Mouse (Mus musculus) heart, embryonic 15.5 days (tissue): ENCODE results near the gene Qrsl1. TPM values are rescaled to one million over a fixed set of nuclear protein-coding genes. Genes with fewer than 3 reads are reported as not detected.
A peak's percentile ranks its signal among the peaks of the same experiment; 100 is the strongest.

Experiments used
- ATAC-seq: fragments of 200-750 bp; cut with Nextera tagmentation; replicated peaks from 2 replicates; pipeline ENCODE4 v1.8.0; 2017; ENCODE audit warnings: low read depth, moderate TSS enrichment; ENCODE audit not compliant: insufficient number of reproducible peaks, insufficient read depth, low FRiP score
- H3K27ac ChIP-seq: fragments of 300-500 bp; sonication (generic); 2 replicates; pipeline ENCODE4 v1.5.1; 2015; ENCODE audit warnings: mild to moderate bottlenecking, inconsistent platforms
- H3K27me3 ChIP-seq: fragments of 300-500 bp; sonication (generic); 2 replicates; pipeline ENCODE4 v1.6.1; 2015; ENCODE audit warnings: inconsistent platforms
- H3K36me3 ChIP-seq: fragments of 300-500 bp; sonication (generic); 2 replicates; pipeline ENCODE4 v1.6.1; 2015; ENCODE audit warnings: mild to moderate bottlenecking, inconsistent platforms
- H3K4me1 ChIP-seq: fragments of 300-500 bp; sonication (generic); replicated peaks from 2 replicates; pipeline ENCODE4 v1.6.1; 2015; ENCODE audit warnings: inconsistent platforms
- H3K4me2 ChIP-seq: fragments of 300-500 bp; sonication (generic); 2 replicates; pipeline ENCODE4 v1.6.1; 2015; ENCODE audit warnings: inconsistent platforms, mild to moderate bottlenecking, moderate library complexity
- H3K4me3 ChIP-seq: fragments of 300-500 bp; sonication (generic); 2 replicates; pipeline ENCODE4 v1.5.1; 2015; ENCODE audit warnings: mild to moderate bottlenecking, inconsistent platforms
- H3K9ac ChIP-seq: fragments of 300-500 bp; sonication (generic); 2 replicates; pipeline ENCODE4 v1.6.1; 2015; ENCODE audit warnings: mild to moderate bottlenecking, inconsistent platforms
- H3K9me3 ChIP-seq: fragments of 300-500 bp; sonication (generic); replicated peaks from 2 replicates; pipeline ENCODE4 v1.6.1; 2016; ENCODE audit warnings: inconsistent platforms
- WGBS: fragments of 180-500 bp; shearing (Covaris S2); methylation state at CpG from one replicate; pipeline ENCODE4 v1.1.7; 2015; ENCODE audit warnings: mixed read lengths; 5-methylcytosine and 5-hydroxymethylcytosine counted together
- polyA plus RNA-seq: library from polyadenylated mRNA; unstranded; fragments of >200 nt; fragmentation: Nextera tagmentation; extraction: Ambion mirVana; gene quantifications from 2 replicates; pipeline ENCODE4 v1.2.1, GENCODE M21; 2015

Qrsl1 gene
- polyA plus RNA-seq, 1 experiment from 2014 or later, result 26.5 TPM

DNA sequence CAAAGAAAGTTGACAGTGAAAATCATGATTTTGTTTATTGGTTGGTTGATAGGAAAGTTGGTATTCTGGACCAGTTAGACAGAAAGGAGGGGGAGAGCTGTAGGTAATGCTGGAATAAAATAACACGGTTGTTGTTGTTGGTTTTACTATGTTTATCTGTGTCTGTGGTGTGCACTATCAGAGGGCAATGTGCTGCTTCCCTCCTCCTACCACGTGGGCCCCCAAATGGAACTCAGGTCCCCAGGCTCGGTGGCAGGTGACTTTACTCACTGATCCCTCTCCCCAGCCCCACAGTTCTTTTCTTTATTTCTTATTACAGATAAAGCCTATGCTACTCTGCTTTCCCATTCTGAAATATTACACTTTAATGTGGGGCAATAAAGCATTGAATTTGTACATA lies 10.7 kb upstream of the Qrsl1 start:
- no peak for ATAC-seq
- 77% methylated on average over 3 of the region's 3 CpGs for WGBS
- no peak overlapping the region for H3K27ac ChIP-seq
- H3K4me2 ChIP-seq, result no peak overlapping the region
- no peak overlapping the region for H3K9ac ChIP-seq
- peaks cover 5% of the 10 kb centered on the region for H3K4me1 ChIP-seq
- H3K9me3 ChIP-seq, result no peaks in the 10 kb centered on the region
- no peak overlapping the region for H3K4me3 ChIP-seq
- no peaks in the 10 kb centered on the region for H3K27me3 ChIP-seq
- no peaks in the 10 kb centered on the region for H3K36me3 ChIP-seq

DNA sequence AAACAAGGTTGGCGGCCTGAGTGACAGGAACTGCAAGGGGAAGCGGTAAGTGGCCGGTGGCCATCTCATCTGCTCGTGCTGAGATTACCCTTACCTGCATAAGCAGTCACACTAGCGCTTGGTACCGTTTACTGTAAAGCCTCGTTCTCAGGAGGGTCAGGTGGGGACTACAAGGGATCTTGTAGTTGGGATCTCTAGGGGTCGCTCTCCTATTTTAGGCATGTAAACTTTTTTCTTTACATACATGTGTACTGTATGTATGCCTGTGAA lies 9.3 kb upstream of the Qrsl1 start:
- H3K9ac ChIP-seq, result no peak overlapping the region
- H3K4me1 ChIP-seq, result no peaks in the 10 kb centered on the region
- no peak overlapping the region for H3K4me3 ChIP-seq
- H3K27me3 ChIP-seq, result no peaks in the 10 kb centered on the region
- no peaks in the 10 kb centered on the region for H3K9me3 ChIP-seq
- no peaks in the 10 kb centered on the region for H3K36me3 ChIP-seq
- no peak overlapping the region for H3K27ac ChIP-seq
- 87% methylated on average over 8 of the region's 8 CpGs for WGBS
- ATAC-seq, result no peak
- H3K4me2 ChIP-seq, result no peak overlapping the region

DNA sequence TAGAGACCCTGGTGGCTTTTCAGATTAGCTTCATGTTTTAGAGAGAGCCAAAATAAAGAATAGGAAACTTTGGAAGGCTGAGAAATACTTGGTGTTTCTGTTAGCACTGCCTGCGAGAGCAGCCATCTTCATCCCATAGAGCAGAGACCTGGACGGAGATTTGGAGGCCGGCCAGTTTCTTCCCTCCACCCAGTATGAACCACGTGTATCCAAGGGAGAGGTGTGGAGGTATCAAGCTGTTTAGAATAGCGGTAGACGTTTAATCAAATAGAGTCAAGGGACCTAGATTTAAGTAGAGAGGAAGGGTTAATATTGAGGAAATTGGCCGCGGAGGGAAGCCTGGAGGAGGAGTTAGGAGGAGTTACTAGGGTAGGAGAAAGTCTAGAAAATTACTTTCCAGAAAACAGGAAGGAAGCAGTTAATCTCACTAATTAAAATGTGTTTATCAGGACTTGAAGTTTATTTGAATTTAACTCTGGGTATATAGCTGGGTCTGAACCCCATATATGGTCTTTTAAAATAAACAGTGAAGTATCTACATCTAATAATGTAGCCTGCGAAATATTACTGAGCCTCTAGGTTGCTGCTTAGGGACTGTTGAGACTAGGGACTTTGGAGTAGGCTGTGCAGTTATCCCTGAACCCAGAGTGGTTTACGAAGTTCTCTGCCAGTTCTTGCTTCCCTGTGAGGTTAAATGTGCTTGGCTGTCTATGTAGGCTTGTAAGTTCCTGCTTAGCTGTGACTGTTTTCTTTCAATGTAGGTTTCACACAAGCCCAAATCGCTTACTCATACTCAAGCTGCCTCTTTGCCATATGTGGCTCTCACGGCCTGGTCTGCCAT lies 8.7 kb upstream of the Qrsl1 start:
- Histone ChIP-seq H3K4me1 (no peaks in the 10 kb centered on the region), H3K27me3 (no peaks in the 10 kb centered on the region), H3K27ac (no peak overlapping the region), H3K4me2 (no peak overlapping the region), H3K36me3 (no peaks in the 10 kb centered on the region), H3K9me3 (no peaks in the 10 kb centered on the region), H3K4me3 (no peak overlapping the region), H3K9ac (no peak overlapping the region)
- 79% methylated on average over 12 of the region's 12 CpGs for WGBS
- no peak for ATAC-seq

DNA sequence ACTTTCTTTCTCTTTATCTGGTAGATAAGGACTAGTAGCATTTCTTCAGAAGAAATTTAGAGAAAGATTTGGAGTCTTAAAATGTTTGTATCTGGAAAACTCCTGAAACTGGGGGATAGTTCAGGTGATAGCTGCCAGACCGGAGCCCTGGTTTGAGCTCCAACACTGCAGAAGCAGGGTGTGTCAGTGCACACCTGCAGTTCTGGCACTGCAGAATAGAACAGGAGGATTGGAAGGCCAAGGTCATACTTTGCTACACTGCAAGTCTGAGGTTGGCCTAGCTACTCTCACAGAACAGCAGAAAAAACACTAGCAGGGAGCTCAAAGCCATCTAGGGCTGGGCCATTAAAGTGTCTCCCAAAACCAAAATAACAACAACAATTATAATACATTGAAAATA lies 3.0 kb upstream of the Qrsl1 start:
- WGBS, result 94% methylated on average over 1 of the region's 1 CpGs
- Histone ChIP-seq H3K4me2 (no peak overlapping the region), H3K9me3 (no peaks in the 10 kb centered on the region), H3K27ac (no peak overlapping the region), H3K9ac (no peak overlapping the region), H3K27me3 (no peaks in the 10 kb centered on the region), H3K4me1 (peaks cover 6% of the 10 kb centered on the region), H3K4me3 (no peak overlapping the region), H3K36me3 (no peaks in the 10 kb centered on the region)
- ATAC-seq, result no peak

DNA sequence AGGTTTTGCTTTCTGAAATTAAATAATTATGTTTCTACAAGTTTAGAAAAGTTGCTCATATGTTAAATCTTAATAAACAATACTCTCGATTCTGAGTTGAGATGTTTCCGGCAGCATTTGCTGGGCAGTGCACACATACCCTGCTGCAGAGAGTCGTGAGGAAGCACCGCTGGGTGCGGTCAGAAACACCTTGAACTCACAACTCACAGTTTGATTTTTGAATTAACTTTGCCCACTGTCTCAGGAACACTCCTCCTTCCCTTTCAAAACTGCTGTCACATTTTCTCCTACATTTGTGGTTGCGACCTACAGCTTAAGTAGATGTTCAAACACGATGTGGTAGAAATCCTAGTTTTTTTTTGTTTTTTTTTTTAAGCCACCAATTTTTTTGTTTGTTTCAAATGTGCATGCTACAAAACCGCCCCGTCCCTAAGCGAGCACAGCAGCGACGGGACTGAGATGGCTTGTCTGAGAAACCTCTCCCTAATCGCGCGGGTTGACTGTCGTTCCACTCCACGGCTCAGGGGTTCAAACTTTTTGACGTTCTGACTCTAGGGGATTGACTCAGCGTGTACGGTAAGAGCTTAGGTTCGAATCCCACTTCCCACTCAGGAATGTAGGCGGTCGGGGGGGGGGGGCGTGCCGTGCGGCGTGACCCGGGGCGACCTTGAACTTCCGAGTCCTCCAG lies 518 bp downstream of the Qrsl1 start:
- Histone ChIP-seq H3K36me3 (no peaks in the 10 kb centered on the region), H3K4me3 (peak overlapping the region; percentile 77), H3K4me1 (peaks cover 6% of the 10 kb centered on the region), H3K27ac (peak overlapping the region; percentile 84), H3K4me2 (peak overlapping the region; percentile 63), H3K9me3 (no peaks in the 10 kb centered on the region), H3K27me3 (no peaks in the 10 kb centered on the region), H3K9ac (peak overlapping the region; percentile 73)
- 6% methylated on average over 30 of the region's 30 CpGs for WGBS
- peak; percentile 31; the same call in 1 of the 2 replicates for ATAC-seq

DNA sequence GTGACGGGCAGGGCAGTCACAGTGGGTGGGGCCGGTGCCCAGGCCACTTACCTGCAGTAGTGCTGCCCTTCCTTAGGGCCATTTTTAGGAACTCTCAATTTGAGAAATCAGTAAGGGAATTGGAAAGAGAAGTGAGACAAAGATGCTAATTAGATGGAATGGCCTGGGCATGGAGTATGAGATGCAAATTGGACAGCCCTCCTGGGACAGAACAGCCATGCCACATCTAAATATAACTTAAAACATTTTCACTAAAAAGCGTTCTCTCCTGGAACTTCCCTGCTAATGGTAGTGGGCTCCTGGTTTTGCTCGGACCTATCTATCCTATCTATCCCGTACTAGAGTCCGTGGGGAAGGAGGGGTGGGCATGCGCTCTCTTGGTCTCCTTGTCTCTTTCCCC lies 3.3 kb downstream of the Qrsl1 start:
- no peak overlapping the region for H3K4me2 ChIP-seq
- ATAC-seq, result no peak
- no peak overlapping the region for H3K9ac ChIP-seq
- H3K27ac ChIP-seq, result no peak overlapping the region
- no peak overlapping the region for H3K4me3 ChIP-seq
- H3K4me1 ChIP-seq, result peaks cover 6% of the 10 kb centered on the region
- H3K27me3 ChIP-seq, result no peaks in the 10 kb centered on the region
- peaks cover 18% of the 10 kb centered on the region for H3K36me3 ChIP-seq
- H3K9me3 ChIP-seq, result no peaks in the 10 kb centered on the region
- 89% methylated on average over 7 of the region's 7 CpGs for WGBS

DNA sequence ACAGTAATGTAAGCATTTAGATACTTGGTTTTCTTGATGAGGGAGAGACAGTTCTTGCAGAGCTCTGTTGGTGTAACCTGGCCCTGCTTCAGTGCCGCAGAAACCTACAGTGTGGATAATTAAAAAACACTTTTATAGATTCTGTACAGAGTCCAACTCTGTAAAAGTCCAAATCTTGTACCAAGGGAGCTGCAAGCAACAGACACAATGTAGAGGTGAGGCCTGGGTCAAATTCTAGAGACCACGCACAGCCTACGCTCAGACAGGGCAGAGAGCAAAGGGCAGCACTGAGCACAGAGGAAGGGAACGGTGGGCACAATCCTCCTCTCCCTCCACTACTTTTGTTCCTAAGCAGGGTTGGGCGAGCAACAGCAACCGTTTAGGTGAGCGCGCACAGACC lies 5.5 kb downstream of the Qrsl1 start:
- Histone ChIP-seq H3K4me3 (no peak overlapping the region), H3K27ac (no peak overlapping the region), H3K36me3 (peaks cover 27% of the 10 kb centered on the region), H3K9ac (no peak overlapping the region), H3K9me3 (no peaks in the 10 kb centered on the region), H3K4me2 (no peak overlapping the region), H3K27me3 (no peaks in the 10 kb centered on the region), H3K4me1 (no peaks in the 10 kb centered on the region)
- WGBS, result 92% methylated on average over 8 of the region's 8 CpGs
- no peak for ATAC-seq

DNA sequence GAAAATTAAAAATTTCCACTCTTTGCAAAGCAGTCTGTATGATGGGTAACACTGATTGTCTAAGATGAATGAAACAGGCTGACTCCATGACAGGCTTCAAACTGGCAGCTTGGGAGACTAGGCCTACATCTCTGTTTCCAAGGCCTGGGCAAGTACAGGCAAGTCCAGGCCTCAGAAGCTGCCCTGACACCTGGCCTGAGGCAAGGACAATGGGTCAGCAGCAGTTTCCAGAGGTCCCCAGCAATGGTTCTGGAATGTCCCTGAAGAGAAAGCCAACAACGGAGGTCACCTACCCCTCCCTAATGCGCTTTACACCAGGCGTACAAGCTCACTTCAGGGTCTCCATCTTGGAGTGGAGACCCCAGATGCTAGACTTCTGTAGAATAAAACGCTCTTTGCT lies 8.6 kb downstream of the Qrsl1 start:
- Histone ChIP-seq H3K4me3 (no peak overlapping the region), H3K4me2 (no peak overlapping the region), H3K4me1 (no peaks in the 10 kb centered on the region), H3K9ac (no peak overlapping the region), H3K36me3 (peaks cover 38% of the 10 kb centered on the region), H3K27me3 (no peaks in the 10 kb centered on the region), H3K9me3 (no peaks in the 10 kb centered on the region), H3K27ac (no peak overlapping the region)
- ATAC-seq, result no peak
- 94% methylated on average over 4 of the region's 4 CpGs for WGBS

DNA sequence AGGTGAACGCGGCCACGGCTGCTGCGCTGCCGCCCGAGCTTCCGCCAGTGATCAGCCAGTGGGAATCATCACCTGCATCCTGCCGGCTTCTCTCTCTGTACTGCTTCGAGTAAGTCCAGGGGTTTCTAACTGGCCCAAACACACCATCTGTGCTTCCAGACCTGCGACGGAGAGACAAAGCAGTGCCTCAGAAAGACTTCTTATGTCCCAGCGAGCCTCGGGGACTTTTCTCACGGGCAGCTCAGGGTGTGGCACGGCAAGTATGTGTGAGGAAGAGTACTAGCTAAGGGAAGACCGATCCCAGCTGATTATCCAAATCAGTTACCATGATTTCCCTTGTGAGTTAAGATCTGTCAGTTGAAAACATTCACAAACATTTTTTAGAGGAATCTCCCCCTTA lies 12.6 kb downstream of the Qrsl1 start:
- peaks cover 40% of the 10 kb centered on the region for H3K36me3 ChIP-seq
- H3K9me3 ChIP-seq, result no peaks in the 10 kb centered on the region

DNA sequence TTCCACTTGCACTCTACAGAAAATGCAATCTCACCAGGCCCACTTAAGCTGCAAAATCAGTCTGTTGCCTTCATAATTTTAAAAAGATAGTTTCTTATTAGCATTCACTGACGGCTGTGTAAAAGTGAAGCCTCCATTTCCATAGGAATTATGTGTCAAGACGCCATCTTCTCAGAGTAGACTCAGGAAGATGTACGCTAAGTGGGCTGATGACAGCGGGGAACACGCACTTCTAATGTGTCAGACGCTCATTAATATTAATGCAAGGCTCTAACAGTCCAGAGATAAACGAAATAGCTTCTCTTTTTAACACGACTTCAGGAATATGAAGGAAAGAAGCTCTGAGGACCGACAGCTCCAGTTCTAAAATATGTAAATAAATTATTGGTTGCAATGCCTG lies 13.9 kb downstream of the Qrsl1 start:
- no peak overlapping the region for H3K27ac ChIP-seq
- no peaks in the 10 kb centered on the region for H3K27me3 ChIP-seq
- no peaks in the 10 kb centered on the region for H3K4me1 ChIP-seq
- peaks cover 28% of the 10 kb centered on the region for H3K36me3 ChIP-seq
- H3K9me3 ChIP-seq, result no peaks in the 10 kb centered on the region
- 89% methylated on average over 9 of the region's 9 CpGs for WGBS
- no peak for ATAC-seq
- no peak overlapping the region for H3K4me3 ChIP-seq
- H3K9ac ChIP-seq, result no peak overlapping the region
- no peak overlapping the region for H3K4me2 ChIP-seq

More for the DNA sequence above, 12.6 kb downstream of the Qrsl1 start:
- Histone ChIP-seq H3K27ac (no peak overlapping the region), H3K4me2 (no peak overlapping the region), H3K4me3 (no peak overlapping the region), H3K9ac (no peak overlapping the region), H3K4me1 (no peaks in the 10 kb centered on the region), H3K27me3 (no peaks in the 10 kb centered on the region)
- WGBS, result 90% methylated on average over 16 of the region's 16 CpGs
- ATAC-seq, result no peak

DNA sequence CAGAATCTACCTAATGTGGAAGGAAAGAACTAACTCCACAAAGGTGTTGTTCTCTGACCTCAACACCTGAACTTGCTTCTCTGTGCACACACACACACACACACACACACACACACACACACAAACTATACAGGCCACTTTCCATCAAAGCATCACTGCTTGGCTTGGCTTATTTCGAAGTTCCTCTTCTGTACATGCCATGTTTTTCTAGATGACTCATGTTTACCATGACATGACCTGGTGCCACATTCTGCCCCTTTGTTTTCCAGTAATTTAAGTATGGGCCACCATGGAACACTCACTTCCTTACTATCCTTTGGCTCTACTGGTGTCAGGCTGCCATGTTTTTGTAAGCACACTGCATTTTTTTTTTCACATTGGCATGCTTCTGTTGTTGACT lies 30.1 kb downstream of the Qrsl1 start:
- no peak for ATAC-seq
- H3K9me3 ChIP-seq, result no peaks in the 10 kb centered on the region
- no peak overlapping the region for H3K4me3 ChIP-seq
- no peaks in the 10 kb centered on the region for H3K4me1 ChIP-seq
- no peaks in the 10 kb centered on the region for H3K27me3 ChIP-seq
- H3K9ac ChIP-seq, result no peak overlapping the region
- peaks cover 6% of the 10 kb centered on the region; the same call in 1 of the 2 replicates for H3K36me3 ChIP-seq
- H3K27ac ChIP-seq, result no peak overlapping the region
- 93% methylated on average over 1 of the region's 1 CpGs for WGBS
- no peak overlapping the region for H3K4me2 ChIP-seq

DNA sequence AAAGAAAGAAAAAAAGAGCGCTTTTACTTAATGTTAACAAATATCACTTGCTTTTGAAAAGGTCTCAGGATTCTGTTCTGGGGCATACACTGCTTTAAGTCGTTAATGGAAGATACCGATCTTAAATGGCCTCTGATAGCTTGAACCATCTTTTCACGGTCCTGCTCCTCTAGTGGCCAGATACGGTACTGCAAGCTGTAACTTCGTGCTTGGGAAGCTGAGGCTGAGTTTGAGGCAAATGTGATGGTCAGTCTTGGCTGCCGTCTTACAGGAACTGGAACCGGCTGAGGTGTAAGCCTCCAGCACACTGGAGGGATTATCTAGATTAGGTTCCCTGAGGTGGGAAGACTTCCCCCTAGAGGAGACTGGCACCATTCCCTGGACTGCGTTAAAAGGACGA lies 30.8 kb downstream of the Qrsl1 start:
- H3K27me3 ChIP-seq, result no peaks in the 10 kb centered on the region
- no peak overlapping the region for H3K4me2 ChIP-seq
- H3K9ac ChIP-seq, result no peak overlapping the region
- no peak overlapping the region for H3K4me3 ChIP-seq
- H3K4me1 ChIP-seq, result no peaks in the 10 kb centered on the region
- H3K27ac ChIP-seq, result no peak overlapping the region
- no peak for ATAC-seq
- WGBS, result 72% methylated on average over 10 of the region's 10 CpGs
- H3K9me3 ChIP-seq, result no peaks in the 10 kb centered on the region
- H3K36me3 ChIP-seq, result no peaks in the 10 kb centered on the region
